Mouse (Mus musculus) embryonic facial prominence, embryonic 12.5 days (tissue): Measurements from ENCODE around the gene Abcc6. TPM values are rescaled to one million over a fixed set of nuclear protein-coding genes. Genes with fewer than 3 reads are reported as not detected.

Experiments used
- ATAC-seq: fragments of 200-750 bp; cut with Nextera tagmentation; 2 replicates; pipeline ENCODE4 v1.8.0; 2017; ENCODE audit not compliant: insufficient number of reproducible peaks, insufficient read depth, low FRiP score, low TSS enrichment
- H3K27ac ChIP-seq: fragments of 300-500 bp; sonication (generic); 2 replicates; pipeline ENCODE4 v1.5.1; 2016; ENCODE audit warnings: mild to moderate bottlenecking
- H3K27me3 ChIP-seq: fragments of 300-500 bp; sonication (generic); 2 replicates; pipeline ENCODE4 v1.6.1; 2016; ENCODE audit warnings: mild to moderate bottlenecking, moderate library complexity
- H3K36me3 ChIP-seq: fragments of 300-500 bp; sonication (generic); 2 replicates; pipeline ENCODE4 v1.6.1; 2016; ENCODE audit warnings: mild to moderate bottlenecking
- H3K4me1 ChIP-seq: fragments of 300-500 bp; sonication (generic); 2 replicates; pipeline ENCODE4 v1.6.1; 2016
- H3K4me2 ChIP-seq: fragments of 300-500 bp; sonication (generic); replicated peaks from 2 replicates; pipeline ENCODE4 v1.6.1; 2016; ENCODE audit warnings: mild to moderate bottlenecking, moderate library complexity
- H3K4me3 ChIP-seq: fragments of 300-500 bp; sonication (generic); 2 replicates; pipeline ENCODE4 v1.5.1; 2016; ENCODE audit warnings: mild to moderate bottlenecking
- H3K9ac ChIP-seq: fragments of 300-500 bp; sonication (generic); 2 replicates; pipeline ENCODE4 v1.6.1; 2016; ENCODE audit warnings: mild to moderate bottlenecking, moderate library complexity
- H3K9me3 ChIP-seq: fragments of 300-500 bp; sonication (generic); 2 replicates; pipeline ENCODE4 v1.6.1; 2016; ENCODE audit warnings: mild to moderate bottlenecking, moderate library complexity
- WGBS: fragments of 180-500 bp; shearing (Covaris S2); methylation state at CpG from one replicate; pipeline ENCODE4 v1.1.7; 2016; 5-methylcytosine and 5-hydroxymethylcytosine counted together
- polyA plus RNA-seq: library from polyadenylated mRNA; unstranded; fragments of >200 nt; fragmentation: Nextera tagmentation; extraction: Ambion mirVana; gene quantifications from 2 replicates; pipeline ENCODE4 v1.2.1, GENCODE M21; 2016

The Abcc6 gene
- polyA plus RNA-seq, 1 experiment from 2014 or later: 0.38 TPM

- H3K4me1 ChIP-seq: 0 out of 2 replicates have a peak, but pooled peaks cover 10% of the 10 kb centered on the region
- no peak overlapping the region for H3K9ac ChIP-seq
- no peak for ATAC-seq
- H3K27ac ChIP-seq: no peak overlapping the region
- H3K9me3 ChIP-seq: no peaks in the 10 kb centered on the region
- peak overlapping the region; percentile 38 for H3K4me2 ChIP-seq
- no peak overlapping the region for H3K4me3 ChIP-seq
- no peaks in the 10 kb centered on the region for H3K36me3 ChIP-seq
- 13% methylated on average over 20 of the region's 23 CpGs for WGBS
- H3K27me3 ChIP-seq: peaks cover 21% of the 10 kb centered on the region
Measured at GRCm38 (mm10) chr7:45928626-45929295, 101.3 kb downstream of the Abcc6 start.

- WGBS: 18% methylated on average over 14 of the region's 14 CpGs
- Histone ChIP-seq H3K9ac (no peak overlapping the region), H3K4me3 (peak overlapping the region; percentile 34; the same call in 1 of the 2 replicates), H3K4me1 (peaks cover 32% of the 10 kb centered on the region), H3K27ac (no peak overlapping the region), H3K27me3 (peaks cover 21% of the 10 kb centered on the region), H3K4me2 (peak overlapping the region; percentile 52), H3K9me3 (no peaks in the 10 kb centered on the region), H3K36me3 (no peaks in the 10 kb centered on the region)
- ATAC-seq: no peak
Measured at GRCm38 (mm10) chr7:45924429-45924816, 105.7 kb downstream of the Abcc6 start.

- H3K9me3 ChIP-seq: no peaks in the 10 kb centered on the region
- ATAC-seq: peak; percentile 39; the same call in 1 of the 2 replicates
- H3K9ac ChIP-seq: no peak within 1 kb of the TSS
- WGBS: 6% methylated on average over 24 of the region's 24 CpGs
- peak within 1 kb of the TSS; percentile 90 for H3K27ac ChIP-seq
- peak within 1 kb of the TSS; percentile 34 for H3K4me3 ChIP-seq
- peaks cover 3% of the 10 kb centered on the region; the same call in 1 of the 2 replicates for H3K36me3 ChIP-seq
- peak within 1 kb of the TSS; percentile 52 for H3K4me2 ChIP-seq
- H3K4me1 ChIP-seq: peaks cover 33% of the 10 kb centered on the region
- peaks cover 17% of the 10 kb centered on the region for H3K27me3 ChIP-seq
Measured at GRCm38 (mm10) chr7:45923762-45924428, 106.2 kb downstream of the Abcc6 start, which contains the start of gene Ccdc114. TSS of gene Ccdc114 (plus strand) at chr7:45924072.

- Histone ChIP-seq H3K4me1 (peaks cover 31% of the 10 kb centered on the region), H3K27ac (peak overlapping the region; percentile 90), H3K4me2 (peak overlapping the region; percentile 52), H3K4me3 (peak overlapping the region; percentile 34), H3K36me3 (peaks cover 3% of the 10 kb centered on the region; the same call in 1 of the 2 replicates), H3K9me3 (no peaks in the 10 kb centered on the region), H3K27me3 (peaks cover 12% of the 10 kb centered on the region; the same call in 1 of the 2 replicates), H3K9ac (no peak overlapping the region)
- ATAC-seq: peak; percentile 86
- WGBS: 2% methylated on average over 37 of the region's 37 CpGs
Measured at GRCm38 (mm10) chr7:45922928-45923761, 107.0 kb downstream of the Abcc6 start.

- peak overlapping the region; percentile 52 for H3K4me2 ChIP-seq
Measured at GRCm38 (mm10) chr7:45921950-45922600, 108.0 kb downstream of the Abcc6 start.

GRCm38 (mm10) chr7:45921242-45921621, 108.9 kb downstream of the Abcc6 start, which contains the start of gene Emp3:
TSS of gene Emp3 (minus strand) at chr7:45921404.
- ATAC-seq: no peak

More at GRCm38 (mm10) chr7:45921950-45922600, 108.0 kb downstream of the Abcc6 start:
- no peak overlapping the region for H3K9ac ChIP-seq
- peaks cover 42% of the 10 kb centered on the region for H3K4me1 ChIP-seq
- no peak for ATAC-seq
- H3K27me3 ChIP-seq: peaks cover 2% of the 10 kb centered on the region; the same call in 1 of the 2 replicates
- no peaks in the 10 kb centered on the region for H3K9me3 ChIP-seq
- H3K4me3 ChIP-seq: no peak overlapping the region
- H3K27ac ChIP-seq: peak overlapping the region; percentile 90
- 77% methylated on average over 12 of the region's 12 CpGs for WGBS
- peaks cover 3% of the 10 kb centered on the region; the same call in 1 of the 2 replicates for H3K36me3 ChIP-seq

DNA sequence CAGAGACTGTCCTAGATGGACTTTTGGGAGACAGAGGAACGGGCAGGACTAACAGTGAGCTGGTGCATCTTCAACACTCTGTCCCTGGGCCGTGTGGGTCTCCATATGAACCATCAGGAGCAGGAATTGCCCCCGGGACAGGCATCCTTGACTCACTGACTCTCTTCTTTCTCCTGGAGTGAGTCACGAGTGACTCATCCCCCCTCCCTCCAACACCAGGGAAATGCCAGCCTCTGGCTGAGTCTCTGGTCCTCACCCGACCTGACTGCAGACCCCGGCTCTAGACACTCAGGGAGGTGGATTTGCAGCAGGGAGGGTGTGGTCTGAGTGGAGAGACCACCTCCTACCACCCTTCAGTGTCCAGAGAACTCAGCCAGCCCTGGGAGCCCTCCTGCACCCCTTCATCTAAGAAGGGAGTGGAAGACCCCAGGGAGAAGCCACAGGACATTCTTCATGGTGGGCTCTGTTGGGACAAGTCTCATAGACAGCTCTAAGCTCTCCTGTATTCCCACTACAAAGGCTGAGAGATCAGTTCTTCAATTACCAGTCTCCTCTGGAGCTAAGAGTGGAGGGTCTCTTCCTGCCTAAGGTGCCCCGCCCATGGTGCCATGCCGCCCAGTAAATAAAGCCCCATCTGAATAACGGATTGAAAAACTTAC, 109.4 kb downstream of the Abcc6 start:
- no peak for ATAC-seq
- H3K27ac ChIP-seq: peak overlapping the region; percentile 78
- H3K4me2 ChIP-seq: peak overlapping the region; percentile 45
- H3K4me3 ChIP-seq: peak overlapping the region; percentile 38
- 42% methylated on average over 9 of the region's 9 CpGs for WGBS
- H3K9me3 ChIP-seq: no peaks in the 10 kb centered on the region
- peaks cover 55% of the 10 kb centered on the region for H3K4me1 ChIP-seq
- no peaks in the 10 kb centered on the region for H3K27me3 ChIP-seq
- peaks cover 3% of the 10 kb centered on the region; the same call in 1 of the 2 replicates for H3K36me3 ChIP-seq
- H3K9ac ChIP-seq: peak overlapping the region; percentile 46

More at GRCm38 (mm10) chr7:45921242-45921621, 108.9 kb downstream of the Abcc6 start, which contains the start of gene Emp3:
- no peaks in the 10 kb centered on the region for H3K27me3 ChIP-seq
- H3K36me3 ChIP-seq: peaks cover 3% of the 10 kb centered on the region; the same call in 1 of the 2 replicates
- H3K4me3 ChIP-seq: peak within 1 kb of the TSS; percentile 38
- peak within 1 kb of the TSS; percentile 90 for H3K27ac ChIP-seq
- peak within 1 kb of the TSS; percentile 46 for H3K9ac ChIP-seq
- WGBS: 33% methylated on average over 9 of the region's 9 CpGs
- peak within 1 kb of the TSS; percentile 45 for H3K4me2 ChIP-seq
- no peaks in the 10 kb centered on the region for H3K9me3 ChIP-seq
- H3K4me1 ChIP-seq: peaks cover 49% of the 10 kb centered on the region

GRCm38 (mm10) chr7:45919761-45920160, 110.3 kb downstream of the Abcc6 start:
- no peaks in the 10 kb centered on the region for H3K27me3 ChIP-seq
- WGBS: 78% methylated on average over 4 of the region's 4 CpGs
- ATAC-seq: no peak
- H3K4me2 ChIP-seq: peak overlapping the region; percentile 45
- no peak overlapping the region for H3K27ac ChIP-seq
- H3K36me3 ChIP-seq: peaks cover 3% of the 10 kb centered on the region; the same call in 1 of the 2 replicates
- peak overlapping the region; percentile 38; the same call in 1 of the 2 replicates for H3K4me3 ChIP-seq
- no peaks in the 10 kb centered on the region for H3K9me3 ChIP-seq
- H3K4me1 ChIP-seq: peaks cover 55% of the 10 kb centered on the region
- H3K9ac ChIP-seq: peak overlapping the region; percentile 46; the same call in 1 of the 2 replicates

GRCm38 (mm10) chr7:45919083-45919671, 110.9 kb downstream of the Abcc6 start:
- Histone ChIP-seq H3K27me3 (no peaks in the 10 kb centered on the region), H3K9me3 (no peaks in the 10 kb centered on the region), H3K4me2 (peak overlapping the region; percentile 45; the same call in 1 of the 2 replicates), H3K36me3 (peaks cover 3% of the 10 kb centered on the region; the same call in 1 of the 2 replicates), H3K4me1 (peaks cover 59% of the 10 kb centered on the region), H3K9ac (no peak overlapping the region), H3K4me3 (no peak overlapping the region), H3K27ac (no peak overlapping the region)
- 69% methylated on average over 14 of the region's 14 CpGs for WGBS
- ATAC-seq: no peak

DNA sequence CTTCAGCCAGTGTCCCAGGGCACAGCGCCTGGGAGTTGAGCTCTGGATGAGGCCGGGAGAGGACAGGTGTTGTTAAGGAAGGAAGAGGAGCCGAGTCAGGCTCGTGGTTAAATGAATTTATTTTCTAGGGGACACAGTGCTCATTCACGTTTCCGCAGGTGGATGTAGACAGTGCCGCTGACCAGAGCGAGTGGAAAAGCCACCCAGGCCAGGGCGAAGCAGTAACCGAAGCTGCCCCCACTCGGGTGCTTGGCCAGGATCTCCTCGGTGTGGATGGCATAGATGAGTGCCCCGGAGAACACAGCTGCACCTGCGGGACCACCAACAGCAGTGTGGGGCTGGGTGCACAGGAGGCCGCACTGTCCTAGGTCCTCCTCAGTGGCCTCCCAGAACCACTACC, 112.2 kb downstream of the Abcc6 start:
- Histone ChIP-seq H3K4me3 (no peak overlapping the region), H3K4me1 (peaks cover 55% of the 10 kb centered on the region), H3K27ac (peak overlapping the region; percentile 94), H3K9ac (peak overlapping the region; percentile 40; the same call in 1 of the 2 replicates), H3K4me2 (0 out of 2 replicates have a peak overlapping the region, but pooled peaks have one; percentile 52), H3K9me3 (no peaks in the 10 kb centered on the region), H3K36me3 (peaks cover 3% of the 10 kb centered on the region; the same call in 1 of the 2 replicates), H3K27me3 (no peaks in the 10 kb centered on the region)
- no peak for ATAC-seq
- WGBS: 85% methylated on average over 15 of the region's 15 CpGs
